Mouse (Mus musculus) myocyte (in vitro differentiated cells): Measurements from ENCODE around the gene Rpl3l.

Experiments
- MYOD1 ChIP-seq, 3 experiments: IDR thresholded peaks; one replicate each; pipeline ENCODE4 v1.6.1; 2011; ENCODE audit warnings: control low read depth in 2 of 3, low read depth in 2 of 3, mild to moderate bottlenecking in 2 of 3, moderate library complexity in 1 of 3; ENCODE audit not compliant: insufficient read length in 2 of 3, control insufficient read depth in 1 of 3
- MYOG ChIP-seq, 3 experiments: IDR thresholded peaks; one replicate each; pipeline ENCODE4 v1.6.1; 2011; ENCODE audit warnings: control low read depth in 2 of 3, low read depth in 2 of 3, mild to moderate bottlenecking in 2 of 3; ENCODE audit not compliant: insufficient read length in 2 of 3, control insufficient read depth in 1 of 3, insufficient read depth in 1 of 3
- POLR2A ChIP-seq: IDR thresholded peaks from one replicate; pipeline ENCODE4 v1.6.1; 2011; ENCODE audit warnings: low read depth, mild to moderate bottlenecking, control low read depth, moderate library complexity; ENCODE audit not compliant: insufficient read length
- POLR2AphosphoS2 ChIP-seq: IDR thresholded peaks from one replicate; pipeline ENCODE4 v1.6.1; 2011; ENCODE audit warnings: low read depth, control low read depth; ENCODE audit not compliant: insufficient read length
- TCF12 ChIP-seq: IDR thresholded peaks from one replicate; pipeline ENCODE4 v1.6.1; 2011; ENCODE audit warnings: mild to moderate bottlenecking, control low read depth; ENCODE audit not compliant: poor library complexity, insufficient read depth, severe bottlenecking

DNA sequence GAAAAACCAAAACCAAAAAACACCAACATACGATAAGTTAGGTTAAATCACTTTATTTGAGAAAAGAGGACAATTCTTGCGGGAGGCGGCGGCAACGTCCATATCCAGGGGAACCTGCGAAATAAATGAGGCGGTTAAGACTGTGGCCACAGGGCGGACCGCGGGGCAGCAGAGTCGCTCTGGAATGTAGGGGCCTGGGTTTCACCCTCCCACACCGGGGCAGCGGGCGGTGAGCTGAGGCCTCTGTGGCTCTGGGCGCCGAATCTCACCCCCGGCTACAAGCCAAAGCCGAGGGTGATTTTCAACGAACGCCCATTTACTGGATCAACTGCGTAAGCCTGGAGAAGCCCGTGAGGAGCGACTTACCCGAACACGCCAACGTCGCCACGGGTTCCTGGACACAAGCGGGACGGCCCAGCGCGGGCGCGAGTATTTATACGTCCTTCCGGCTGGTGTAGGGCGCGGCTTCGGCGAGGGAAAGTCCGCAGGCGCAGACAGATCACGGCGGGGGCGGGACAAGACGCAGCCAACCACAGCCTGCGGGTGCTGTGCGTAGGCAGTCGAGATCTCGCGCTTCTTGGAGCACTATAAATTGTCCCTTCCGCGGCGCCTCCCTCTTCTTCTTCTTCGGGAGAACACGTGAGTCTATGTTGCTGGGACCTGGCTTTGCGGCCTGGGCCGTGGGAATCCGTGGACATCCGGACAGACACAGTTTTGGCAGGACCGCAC is 8.0 kb upstream of the Rpl3l start:
- peak; percentile 94 for TF ChIP-seq POLR2A
- TF ChIP-seq MYOD1 (IDR thresholded peaks at IDR 0.05; ENCODE audit: control insufficient read depth in 1 of 3, insufficient read length in 2 of 3, low read depth in 2 of 3): no peak
- no peak for TF ChIP-seq MYOG (IDR thresholded peaks at IDR 0.05; ENCODE audit: control insufficient read depth in 1 of 3, insufficient read depth in 1 of 3, insufficient read length in 2 of 3, low read depth in 2 of 3)
- TF ChIP-seq POLR2AphosphoS2: peak; percentile 93
- no peak for TF ChIP-seq TCF12
